In the genomic region with DNA sequence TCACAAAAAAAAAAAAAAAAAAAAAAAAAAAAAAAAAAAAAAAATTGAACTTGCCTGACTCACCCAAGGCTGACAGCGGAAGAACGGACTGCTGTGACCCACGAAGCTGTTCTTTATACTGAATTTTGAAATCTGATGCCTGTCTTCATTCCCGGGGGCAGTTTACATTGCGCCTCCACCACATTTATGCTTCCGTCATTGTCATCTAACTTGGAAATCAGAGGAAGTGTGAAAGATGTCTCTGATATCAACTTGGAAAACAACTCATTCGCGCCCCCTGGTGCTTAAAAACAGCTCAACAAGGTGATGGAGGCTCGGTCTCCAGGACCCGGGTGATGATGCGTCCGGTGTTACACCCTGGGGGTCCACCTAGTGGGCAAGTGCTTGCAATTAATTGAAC, we compare ENCODE assay signal across 8 mouse cellular contexts. TPM values are rescaled to one million over a fixed set of nuclear protein-coding genes. Genes with fewer than 3 reads are reported as not detected.
DNase-seq lines count a peak whose midpoint lies in the region; ATAC-seq and TF ChIP-seq lines count a peak whose summit lies in the region.

No protein-coding gene starts in this region.

- no peaks in the 10 kb centered on the region for H3K79me2 ChIP-seq in MEL (ENCODE audit: control insufficient read depth, insufficient read depth, low read length, poor library complexity)

- H3K9me3 ChIP-seq in MEL (replicated peaks; ENCODE audit: insufficient read depth, low read length), result no peaks in the 10 kb centered on the region
- no peaks in the 10 kb centered on the region for H3K9me3 ChIP-seq in hindbrain, embryonic 14.5 days (ENCODE audit: control insufficient read depth, low read length)

- peak; percentile 33 to 78 (median 50); a peak in 5 of 6 replicates for TF ChIP-seq CTCF in MEL (IDR thresholded peaks at IDR 0.05 in 2 of 3, conservative IDR thresholded peaks at IDR 0.05 in 1 of 3; ENCODE audit: control insufficient read depth in 1 of 3, insufficient read depth in 1 of 3, low read depth in 2 of 3, low read length in 3 of 3, poor library complexity in 1 of 3, severe bottlenecking in 1 of 3)

- H3K4me1 ChIP-seq in MEL (ENCODE audit: control insufficient read depth in 1 of 2, insufficient read depth in 2 of 2, low read length in 2 of 2), result no peaks in the 10 kb centered on the region
- H3K4me1 ChIP-seq in hindbrain, embryonic 14.5 days (replicated peaks; ENCODE audit: control insufficient read depth, insufficient read depth, low read length), result peaks cover 9% of the 10 kb centered on the region

- H3K9ac ChIP-seq in MEL (ENCODE audit: control insufficient read depth, low read depth, low read length, poor library complexity, severe bottlenecking), result 0 out of 2 replicates have a peak overlapping the region, but pooled peaks have one; percentile 18
- no peak overlapping the region for H3K9ac ChIP-seq in hindbrain, embryonic 14.5 days

- no peak overlapping the region for H3K27ac ChIP-seq in MEL (ENCODE audit: control insufficient read depth, low read depth, low read length)
- H3K27ac ChIP-seq in hindbrain, embryonic 14.5 days, result no peak overlapping the region

- under 1% methylated on average over 12 of the region's 12 CpGs for WGBS in hindbrain, embryonic 14.5 days

- peaks cover 0 to 2% of the 10 kb centered on the region in 2 experiments; a peak in 1 of 4 replicates for H3K36me3 ChIP-seq in MEL (ENCODE audit: control insufficient read depth in 1 of 2, insufficient read depth in 2 of 2, low read length in 2 of 2)
- no peaks in the 10 kb centered on the region for H3K36me3 ChIP-seq in hindbrain, embryonic 14.5 days (replicated peaks; ENCODE audit: control insufficient read depth, insufficient read depth)

- peak; percentile 60 for TF ChIP-seq RAD21 in MEL (IDR thresholded peaks at IDR 0.05; ENCODE audit: low read depth, low read length)

- no peak for TF ChIP-seq POLR2A in MEL (IDR thresholded peaks at IDR 0.05; ENCODE audit: control insufficient read depth in 1 of 2, insufficient read depth in 1 of 2, low read depth in 1 of 2, low read length in 2 of 2, poor library complexity in 1 of 2)

- ATAC-seq in hindbrain, embryonic 14.5 days (ENCODE audit: low FRiP score), result no peak

- no peak for TF ChIP-seq EP300 in MEL (IDR thresholded peaks at IDR 0.05; ENCODE audit: low read depth in 1 of 2, low read length in 2 of 2)

- peak; percentile 75 for DNase-seq in MEL (ENCODE audit: low read depth, low spot score)
- peak; percentile 89 for DNase-seq in cerebellum, adult 8-10 months
- DNase-seq in frontal cortex, postnatal 25 days (ENCODE audit: low spot score in 2 of 2), result peak; percentile 91 to 93
- peak; percentile 94 for DNase-seq in hindbrain, embryonic 14.5 days (ENCODE audit: low spot score)
- DNase-seq in layer of hippocampus, postnatal 36 days, result peak; percentile 88 to 90
- DNase-seq in lung, postnatal 25 days (ENCODE audit: low spot score), result peak; percentile 88
- peak; percentile 97 for DNase-seq in retina, embryonic 14.5 days (ENCODE audit: low spot score)
- peak; percentile 92 for DNase-seq in thymus, postnatal 4 days

- peak overlapping the region; percentile 53 to 79; a peak in 3 of 4 replicates for H3K4me3 ChIP-seq in MEL (ENCODE audit: control insufficient read depth in 1 of 2, insufficient read depth in 1 of 2, low read depth in 2 of 2, low read length in 2 of 2)
- 0 out of 2 replicates have a peak overlapping the region, but pooled peaks have one; percentile 7 for H3K4me3 ChIP-seq in hindbrain, embryonic 14.5 days (replicated peaks; ENCODE audit: low read length)

- peak overlapping the region; percentile 96 for H3K4me2 ChIP-seq in hindbrain, embryonic 14.5 days (replicated peaks)

- H3K27me3 ChIP-seq in MEL (ENCODE audit: control insufficient read depth in 1 of 2, insufficient read depth in 2 of 2, low read length in 2 of 2), result no peaks in the 10 kb centered on the region
- H3K27me3 ChIP-seq in hindbrain, embryonic 14.5 days (ENCODE audit: control insufficient read depth, insufficient read depth, low read length), result 0 out of 2 replicates have a peak, but pooled peaks cover 3% of the 10 kb centered on the region

TF ChIP-seq in MEL, 35 proteins besides CTCF, POLR2A, EP300 and RAD21:
- TF ChIP-seq SMC3 (IDR thresholded peaks at IDR 0.05; ENCODE audit: low read depth, low read length), result peak; percentile 87
- no peak for TF ChIP-seq KAT2A (conservative IDR thresholded peaks at IDR 0.05; ENCODE audit: low read depth, low read length)
- TF ChIP-seq ZNF384 (IDR thresholded peaks at IDR 0.05; ENCODE audit: low read depth, low read length), result peak; percentile 89
- TF ChIP-seq ZC3H11A (IDR thresholded peaks at IDR 0.05; ENCODE audit: low read depth, low read length), result peak; percentile 55
- TF ChIP-seq GATA1 (IDR thresholded peaks at IDR 0.05; ENCODE audit: low read depth, low read length), result peak; percentile 44

RNA-seq across cellular contexts. Expression of gene Nfil3, which starts 1.8 kb away (rescaled TPM):
- total RNA-seq in MEL (2012; rRNA removed), result 0.35 and 0.65 TPM in 2 replicates
- under 1 TPM in 1 of 2 experiments, not detected in 1; 0.93 TPM for polyA plus RNA-seq in MEL (2012; ENCODE audit: insufficient read depth in 1 of 2, insufficient read length in 2 of 2, low read depth in 1 of 2, low replicate concordance in 2 of 2, missing spikeins in 1 of 2)
- 45.2 and 45.6 TPM in 2 replicates for polyA plus RNA-seq in hindbrain, embryonic 14.5 days (2014; fragmentation: Nextera tagmentation; extraction: Ambion mirVana)
- 10 to 100 TPM; 19.0 to 19.5 TPM for total RNA-seq in layer of hippocampus, postnatal 36 days (2021)

RNA-seq across cellular contexts. Expression of gene Auh, which starts 53.2 kb away (rescaled TPM):
- 14.7 TPM in 2 replicates for total RNA-seq in MEL (2012; rRNA removed)
- polyA plus RNA-seq in MEL (2012; ENCODE audit: insufficient read depth in 1 of 2, insufficient read length in 2 of 2, low read depth in 1 of 2, low replicate concordance in 2 of 2, missing spikeins in 1 of 2), result 10 to 100 TPM in 1 of 2 experiments, not detected in 1; 19.5 TPM
- polyA plus RNA-seq in hindbrain, embryonic 14.5 days (2014; fragmentation: Nextera tagmentation; extraction: Ambion mirVana), result 57.6 and 62.4 TPM in 2 replicates
- 100 to 1,000 TPM; 107 to 115 TPM for total RNA-seq in layer of hippocampus, postnatal 36 days (2021)

Comparison
In these comparisons a context has a peak if more than half of its experiments do, and no peak if none do; other contexts are left out.
1. RNA of gene Nfil3, which starts 1.8 kb away (total RNA-seq): 19.0 to 19.5 TPM in layer of hippocampus, postnatal 36 days; 0.35 to 0.65 TPM in MEL; every median in the first group is over 10 times any median in the second.
2. Peak in every context shown above with its lines, with median percentiles within 50 percentile points of each other: DNase-seq.